Mouse (Mus musculus) lung, adult 2 months (tissue): ENCODE measurements at regions not wholly inside any gene's neighbourhood (a gene's known extent, or its start where the extent isn't known, plus 50 kb on each side); places are given as distances from the start of the nearest gene placed in this dataset.

Source experiments
- CTCF ChIP-seq: fragments of 200-500 bp; IDR thresholded peaks from 2 replicates; pipeline ENCODE4 v1.5.1; 2011; ENCODE audit warnings: mild to moderate bottlenecking, low read length, control low read depth; ENCODE audit not compliant: insufficient read depth
- POLR2A ChIP-seq: fragments of 200-500 bp; IDR thresholded peaks from 2 replicates; pipeline ENCODE4 v1.6.1; 2011; ENCODE audit warnings: low read depth, mild to moderate bottlenecking, control low read depth, low read length, borderline replicate concordance; ENCODE audit errors: extremely low read depth

GRCm38 (mm10) chr12:11630178-11630577 lies 174.3 kb downstream of the Rad51ap2 start:
- no peak for TF ChIP-seq CTCF
- TF ChIP-seq POLR2A: no peak
